Mouse (Mus musculus) erythroblast, embryonic 14.5 days (primary cell): Measurements from ENCODE around the gene Ece1. TPM values are rescaled to one million over a fixed set of nuclear protein-coding genes. Genes with fewer than 3 reads are reported as not detected.
"Not testable (repeated sequence)": the region's sequence is repeated elsewhere in the genome, so short reads cannot be mapped to it uniquely, and the experiment has no call there.

Source experiments
- H3K27me3 ChIP-seq: 2 replicates; pipeline ENCODE4 v1.6.1; 2012; ENCODE audit warnings: inconsistent platforms; ENCODE audit not compliant: control insufficient read depth
- H3K36me3 ChIP-seq: 2 replicates; pipeline ENCODE4 v1.6.1; 2012; ENCODE audit warnings: mild to moderate bottlenecking, inconsistent platforms; ENCODE audit not compliant: control insufficient read depth
- H3K4me1 ChIP-seq: 2 replicates; pipeline ENCODE4 v1.6.1; 2012; ENCODE audit warnings: inconsistent platforms; ENCODE audit not compliant: control insufficient read depth
- H3K4me3 ChIP-seq: replicated peaks from 2 replicates; pipeline ENCODE3; 2012; ENCODE audit warnings: moderate library complexity, mild to moderate bottlenecking, inconsistent platforms
- H3K9me3 ChIP-seq: 2 replicates; pipeline ENCODE4 v1.6.1; 2012; ENCODE audit warnings: low read length, inconsistent platforms, mixed read lengths; ENCODE audit not compliant: control insufficient read depth
- GATA1 ChIP-seq: IDR thresholded peaks from 2 replicates; pipeline ENCODE4 v1.6.1; 2012; ENCODE audit warnings: low read length, inconsistent platforms, mixed read lengths
- TAL1 ChIP-seq: IDR thresholded peaks from 3 replicates; pipeline ENCODE4 v1.6.1; 2012; ENCODE audit warnings: low read length, inconsistent platforms, mixed read lengths
- polyA plus RNA-seq: library from polyadenylated mRNA; stranded (reverse); fragments of >175 nt; gene quantifications from 2 replicates; pipeline ENCODE4 v1.2.3, GENCODE M21; 2012

Gene Ece1
- polyA plus RNA-seq, 1 experiment = 1.1 TPM

DNA sequence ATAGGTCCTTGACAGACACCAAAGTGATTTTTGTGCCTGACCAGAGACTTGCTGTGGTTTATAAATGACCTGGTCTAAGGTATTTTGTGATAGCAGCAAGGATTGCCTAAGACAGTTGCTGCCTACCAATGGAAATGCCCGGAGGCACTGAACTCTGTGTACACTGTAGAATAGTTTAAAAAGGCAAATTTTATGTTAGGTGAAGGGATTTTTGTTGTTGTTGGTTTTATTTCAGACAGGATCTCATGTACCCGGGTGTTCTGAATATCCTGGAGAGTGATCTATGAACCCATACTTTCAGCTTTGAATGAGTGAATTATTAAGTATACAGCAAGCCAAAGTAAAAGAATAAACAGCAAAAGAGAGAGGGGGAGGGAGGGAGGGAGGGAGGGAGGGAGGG lies 37.2 kb upstream of the Ece1 start:
- Histone ChIP-seq H3K27me3 (peaks cover 8% of the 10 kb centered on the region), H3K4me3 (no peak overlapping the region), H3K4me1 (no peaks in the 10 kb centered on the region), H3K36me3 (no peaks in the 10 kb centered on the region), H3K9me3 (no peaks in the 10 kb centered on the region)
- TF ChIP-seq TAL1 (no peak), GATA1 (no peak)

DNA sequence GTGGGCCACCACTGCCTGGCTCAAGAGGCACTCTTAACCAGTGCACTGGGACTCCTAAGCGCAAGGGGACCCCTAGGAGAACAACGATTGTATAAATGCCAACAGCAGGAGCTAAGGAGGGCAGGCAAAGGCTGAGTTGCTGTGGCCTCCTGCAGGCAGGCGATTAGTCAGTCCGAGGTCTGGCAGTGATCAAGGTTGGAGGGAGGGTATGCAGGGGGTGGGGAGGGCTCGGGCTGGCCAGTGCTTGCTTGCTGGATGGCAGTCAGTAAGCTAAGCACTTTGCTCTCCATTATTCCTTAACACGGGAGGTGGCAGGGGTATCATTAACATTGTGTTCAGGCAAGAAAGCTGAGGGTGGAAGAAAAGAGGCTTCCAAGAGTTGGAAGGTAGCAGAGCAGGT lies 31.7 kb upstream of the Ece1 start:
- H3K4me1 ChIP-seq = no peaks in the 10 kb centered on the region
- H3K4me3 ChIP-seq = no peak overlapping the region
- H3K9me3 ChIP-seq = no peaks in the 10 kb centered on the region
- no peak for TF ChIP-seq GATA1
- TF ChIP-seq TAL1 = no peak
- peaks cover 19% of the 10 kb centered on the region for H3K27me3 ChIP-seq
- no peaks in the 10 kb centered on the region for H3K36me3 ChIP-seq

DNA sequence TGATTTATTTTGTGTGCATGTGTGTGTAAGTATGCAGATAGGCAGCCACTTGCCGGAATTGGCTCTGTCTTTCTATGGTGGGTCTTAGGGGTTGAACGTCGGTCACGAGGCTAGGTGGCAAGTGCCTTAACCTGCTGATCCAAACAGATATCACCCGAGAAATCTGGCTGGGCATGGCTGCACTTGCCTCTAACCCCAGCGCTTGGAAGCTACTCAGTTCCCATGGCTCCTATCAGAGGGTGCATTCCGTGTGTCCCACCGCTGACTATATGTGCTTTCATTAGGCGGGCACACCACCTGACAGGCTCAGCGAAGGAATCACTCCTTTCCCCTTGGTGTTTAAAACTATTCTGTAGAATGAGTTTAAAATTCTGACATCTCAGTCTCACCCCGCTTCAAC lies 30.4 kb upstream of the Ece1 start:
- H3K4me1 ChIP-seq = no peaks in the 10 kb centered on the region
- no peak for TF ChIP-seq GATA1
- no peak for TF ChIP-seq TAL1
- H3K27me3 ChIP-seq = peaks cover 22% of the 10 kb centered on the region
- H3K9me3 ChIP-seq = no peaks in the 10 kb centered on the region
- no peaks in the 10 kb centered on the region for H3K36me3 ChIP-seq
- no peak overlapping the region for H3K4me3 ChIP-seq

DNA sequence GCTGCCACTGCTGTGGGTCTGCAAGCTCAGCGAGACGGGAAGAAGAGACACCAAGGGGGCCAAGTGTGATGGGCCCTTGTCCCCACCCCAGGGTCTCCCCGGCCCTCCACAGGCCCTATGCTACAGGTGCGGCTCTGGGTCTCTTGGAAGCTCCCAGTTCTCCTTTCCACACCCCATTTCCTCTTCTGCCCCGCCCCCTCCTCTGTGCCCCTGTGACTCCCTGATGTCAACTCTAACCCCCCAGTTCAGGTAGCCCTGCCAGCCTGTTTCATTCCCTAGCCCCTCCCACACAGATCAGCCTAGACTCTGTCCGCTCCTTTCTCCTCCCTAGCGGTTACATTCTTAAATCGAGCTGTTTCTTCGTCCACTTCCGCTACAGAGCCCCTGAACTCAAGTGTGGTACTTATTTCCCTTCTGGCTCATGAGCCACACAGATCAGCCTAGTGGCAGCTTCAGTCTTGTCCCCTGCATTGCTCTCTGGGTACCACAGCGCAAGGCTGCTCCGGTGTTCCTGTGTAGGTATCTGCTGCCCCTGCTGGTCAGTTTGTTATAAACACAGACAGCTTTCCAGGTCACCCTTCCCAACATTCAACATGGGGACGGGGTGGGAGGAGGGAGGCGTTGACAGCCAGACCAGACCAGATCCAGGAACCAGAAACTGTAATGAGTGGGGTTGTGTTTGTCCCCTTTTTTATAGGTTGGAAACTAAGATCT lies 26.3 kb upstream of the Ece1 start:
- TF ChIP-seq GATA1 = no peak
- TF ChIP-seq TAL1 = no peak
- no peaks in the 10 kb centered on the region for H3K4me1 ChIP-seq
- peaks cover 9% of the 10 kb centered on the region for H3K27me3 ChIP-seq
- no peaks in the 10 kb centered on the region for H3K9me3 ChIP-seq
- no peaks in the 10 kb centered on the region for H3K36me3 ChIP-seq
- no peak overlapping the region for H3K4me3 ChIP-seq

DNA sequence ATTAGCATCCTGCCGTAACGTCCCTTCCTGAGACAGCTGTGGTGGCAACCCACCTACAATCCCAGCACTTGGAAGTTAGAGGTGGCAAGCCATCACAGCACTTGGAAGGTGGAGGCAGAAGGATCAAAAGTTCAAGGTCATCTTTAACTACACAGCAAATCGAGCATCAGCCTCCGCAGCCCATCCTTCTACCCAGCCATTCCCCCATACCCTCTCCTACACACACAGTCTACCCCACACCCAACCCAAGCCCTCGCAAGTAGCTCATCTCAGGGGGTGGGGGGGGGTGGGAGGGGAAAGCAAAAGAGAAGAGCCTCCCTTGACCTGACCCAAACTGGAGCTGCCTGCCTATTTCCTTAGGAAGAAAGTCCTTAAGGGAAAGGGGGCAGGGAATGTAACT lies 25.3 kb upstream of the Ece1 start:
- no peaks in the 10 kb centered on the region for H3K36me3 ChIP-seq
- H3K4me3 ChIP-seq = no peak overlapping the region
- no peaks in the 10 kb centered on the region for H3K9me3 ChIP-seq
- H3K27me3 ChIP-seq = peaks cover 5% of the 10 kb centered on the region; the same call in 1 of the 2 replicates
- no peaks in the 10 kb centered on the region for H3K4me1 ChIP-seq
- TF ChIP-seq TAL1 (no peak), GATA1 (no peak)

DNA sequence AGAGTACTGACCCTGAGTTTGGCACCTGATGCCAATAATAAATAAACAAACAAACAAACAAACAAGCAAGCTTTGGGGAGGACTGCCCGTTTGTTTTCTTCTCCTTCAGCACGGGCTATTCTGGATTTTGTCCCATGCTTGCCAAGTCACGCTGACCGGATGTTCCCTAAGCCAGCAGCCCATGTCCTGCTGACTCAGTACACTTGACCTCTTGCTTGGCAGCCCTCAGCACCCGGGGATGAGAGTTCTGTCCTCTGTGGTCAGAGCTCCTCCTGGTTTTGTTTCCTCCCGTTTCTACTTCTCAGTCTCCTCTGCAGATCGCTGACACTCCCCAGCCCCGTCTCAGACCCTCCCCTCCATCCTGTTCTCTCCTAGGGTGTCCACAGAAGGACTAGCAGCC lies 24.2 kb upstream of the Ece1 start:
- no peaks in the 10 kb centered on the region for H3K36me3 ChIP-seq
- peaks cover 8% of the 10 kb centered on the region; the same call in 1 of the 2 replicates for H3K27me3 ChIP-seq
- TF ChIP-seq GATA1 = no peak
- no peak for TF ChIP-seq TAL1
- no peaks in the 10 kb centered on the region for H3K4me1 ChIP-seq
- no peak overlapping the region for H3K4me3 ChIP-seq
- H3K9me3 ChIP-seq = no peaks in the 10 kb centered on the region

DNA sequence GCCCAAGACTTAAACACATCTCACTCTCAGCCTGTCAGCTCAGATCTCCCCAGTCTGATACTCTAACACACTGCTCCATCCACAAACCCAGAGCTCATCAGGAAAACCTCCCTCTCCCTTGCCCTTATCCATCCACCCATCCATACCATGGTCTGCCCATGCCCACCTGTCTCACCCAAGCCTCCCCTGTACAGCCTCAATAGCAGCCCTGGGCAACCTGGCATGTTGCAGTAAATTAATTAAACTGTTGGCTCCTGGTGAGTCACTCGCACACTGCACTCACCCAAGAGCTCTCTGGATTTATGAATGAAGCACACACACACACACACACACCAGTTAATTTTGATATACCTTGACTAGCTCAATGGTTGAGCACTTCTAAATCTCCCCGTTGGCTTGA lies 23.2 kb upstream of the Ece1 start:
- peaks cover 8% of the 10 kb centered on the region; the same call in 1 of the 2 replicates for H3K27me3 ChIP-seq
- no peaks in the 10 kb centered on the region for H3K4me1 ChIP-seq
- H3K36me3 ChIP-seq = no peaks in the 10 kb centered on the region
- TF ChIP-seq TAL1 (no peak), GATA1 (no peak)
- H3K4me3 ChIP-seq = no peak overlapping the region
- no peaks in the 10 kb centered on the region for H3K9me3 ChIP-seq

DNA sequence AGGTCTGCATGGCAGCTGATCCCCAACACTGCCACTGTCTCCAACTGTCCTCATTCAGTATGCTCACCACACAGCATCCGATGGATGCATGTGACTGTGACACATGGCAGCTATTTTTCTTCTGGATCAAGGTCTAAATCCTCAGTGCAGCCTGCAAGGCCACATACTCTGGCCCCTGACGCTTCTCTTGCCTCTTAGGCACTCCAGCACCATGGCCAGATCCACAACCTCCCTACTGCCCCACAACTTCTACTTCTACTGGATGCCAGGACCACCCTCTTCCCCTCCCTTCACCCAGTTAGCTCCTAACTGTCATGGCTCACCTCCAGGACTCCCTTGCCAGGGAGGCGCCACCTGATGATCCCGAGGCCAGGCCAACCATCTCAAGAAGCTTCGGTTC lies 22.6 kb upstream of the Ece1 start:
- no peaks in the 10 kb centered on the region for H3K9me3 ChIP-seq
- no peaks in the 10 kb centered on the region for H3K4me1 ChIP-seq
- H3K36me3 ChIP-seq = no peaks in the 10 kb centered on the region
- TF ChIP-seq GATA1 (no peak), TAL1 (no peak)
- peaks cover 8% of the 10 kb centered on the region; the same call in 1 of the 2 replicates for H3K27me3 ChIP-seq
- no peak overlapping the region for H3K4me3 ChIP-seq

DNA sequence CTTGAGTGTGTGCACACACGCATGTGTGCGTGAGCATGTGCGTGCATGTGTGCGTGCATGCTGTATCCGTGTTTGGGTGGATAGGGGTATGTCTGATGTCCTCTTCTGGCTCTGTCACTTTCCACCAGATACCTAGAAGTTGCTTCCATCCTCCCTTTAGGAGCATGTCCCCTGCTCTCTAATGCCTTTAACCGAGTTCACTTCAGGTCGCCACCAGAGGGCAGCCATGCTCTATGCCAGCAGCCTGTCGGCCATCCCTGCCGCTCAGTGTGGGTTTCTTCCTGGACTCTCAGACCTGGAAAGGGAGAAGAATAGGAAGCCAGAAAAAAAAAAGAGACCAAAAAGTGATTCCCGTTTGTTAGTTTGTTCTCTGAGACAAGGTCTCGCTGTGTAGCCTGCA lies 17.4 kb upstream of the Ece1 start:
- H3K36me3 ChIP-seq = no peaks in the 10 kb centered on the region
- H3K4me1 ChIP-seq = no peaks in the 10 kb centered on the region
- TF ChIP-seq TAL1 (no peak), GATA1 (no peak)
- H3K27me3 ChIP-seq = peaks cover 3% of the 10 kb centered on the region; the same call in 1 of the 2 replicates
- H3K9me3 ChIP-seq = peaks cover 7% of the 10 kb centered on the region; the same call in 1 of the 2 replicates
- H3K4me3 ChIP-seq = no peak overlapping the region

DNA sequence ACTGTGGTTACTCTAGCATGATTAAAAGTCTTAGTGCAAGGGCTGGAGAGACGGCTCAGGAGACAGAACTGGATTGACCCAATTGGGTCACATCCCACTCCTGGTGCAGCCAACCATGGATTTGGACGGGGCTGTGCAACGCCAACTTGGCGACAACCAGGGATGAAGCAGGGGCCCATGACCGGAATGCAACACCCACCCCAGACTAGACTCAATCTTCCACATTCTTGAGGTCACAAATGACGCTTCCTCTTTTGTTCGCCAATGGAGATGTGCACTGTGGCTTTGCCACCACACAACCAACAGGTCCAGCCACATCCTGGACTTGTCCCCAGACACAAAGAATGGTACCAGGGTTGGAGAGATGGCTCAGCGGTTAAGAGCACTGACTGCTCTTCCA lies 14.4 kb upstream of the Ece1 start:
- not testable (repeated sequence) for H3K4me1 ChIP-seq, H3K27me3 ChIP-seq, H3K9me3 ChIP-seq, H3K4me3 ChIP-seq, H3K36me3 ChIP-seq
